In the genomic region with DNA sequence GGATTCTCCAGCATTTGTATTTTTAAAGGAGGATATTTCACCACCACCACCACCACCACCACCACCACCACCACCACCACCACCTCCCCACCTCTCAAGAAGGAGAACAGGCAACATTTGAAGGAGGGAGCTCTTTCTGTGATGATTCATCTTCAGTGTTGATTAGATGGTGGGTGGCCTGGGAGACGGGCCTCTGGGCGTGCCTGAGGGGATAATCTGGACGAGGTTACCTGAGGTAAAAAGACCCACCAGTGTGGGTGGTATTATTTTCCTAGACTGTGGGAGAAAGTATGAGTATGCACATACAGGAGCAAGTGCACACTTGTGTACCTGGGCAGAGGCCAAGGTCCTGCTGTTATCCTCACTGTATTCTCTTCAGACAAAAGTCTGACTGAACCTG, we compare ENCODE assay signal across 25 mouse cellular contexts.
"Had no signal": no experiment of that assay in that cellular context is flagged by ENCODE, and none has a peak within 500 bp of the region (broad histone marks: within the 10 kb centered on the region; RNA-seq: fewer than 3 reads in every experiment).

No protein-coding gene starts in this region.

- DNase-seq: gastrocnemius, adult 2 months; gastrocnemius, postnatal 10 days; gastrocnemius, postnatal 25 days; heart, adult 2 months; heart, postnatal 10 days; heart, postnatal 4 days; kidney, adult 18-20 months; kidney, adult 8-10 months; kidney, postnatal 10 days; kidney, postnatal 25 days; kidney, postnatal 4 days; liver had no signal

- H3K9me3 ChIP-seq: hindbrain, embryonic 10.5 days; hindbrain, embryonic 12.5 days; intestine, embryonic 15.5 days; limb, embryonic 10.5 days; limb, embryonic 12.5 days had no signal

- ATAC-seq: hindbrain, embryonic 16.5 days; inflammation-experienced regulatory T-cells, adult 6 months; intestine, embryonic 15.5 days; intestine, postnatal 0 days had no signal

- H3K27ac ChIP-seq: gastrocnemius, adult 2 months; heart, adult 2 months; hindbrain, embryonic 10.5 days; hindbrain, embryonic 12.5 days; hindbrain, embryonic 14.5 days; intestine, embryonic 15.5 days; layer of hippocampus, adult 2 months; left cerebral cortex, adult 2 months; limb, embryonic 10.5 days; limb, embryonic 12.5 days had no signal

- H3K4me2 ChIP-seq: heart, embryonic 12.5 days; hindbrain, embryonic 12.5 days; hindbrain, embryonic 14.5 days; intestine, embryonic 15.5 days; limb, embryonic 12.5 days; liver, embryonic 11.5 days had no signal

- H3K27me3 ChIP-seq: heart, embryonic 12.5 days; hindbrain, embryonic 12.5 days; intestine, embryonic 15.5 days; limb, embryonic 12.5 days had no signal

- H3K9ac ChIP-seq: heart, embryonic 12.5 days; hindbrain, embryonic 12.5 days; hindbrain, embryonic 14.5 days; intestine, embryonic 15.5 days; limb, embryonic 12.5 days had no signal

- H3K4me1 ChIP-seq: heart, embryonic 12.5 days; hindbrain, embryonic 10.5 days; hindbrain, embryonic 12.5 days; intestine, embryonic 15.5 days; limb, embryonic 10.5 days; limb, embryonic 12.5 days had no signal

- H3K4me3 ChIP-seq: gastrocnemius, adult 2 months; heart, adult 2 months; heart, embryonic 12.5 days; hindbrain, embryonic 10.5 days; hindbrain, embryonic 12.5 days; intestine, embryonic 15.5 days; layer of hippocampus, adult 2 months; left cerebral cortex, adult 2 months; limb, embryonic 10.5 days; limb, embryonic 12.5 days had no signal
